Mouse (Mus musculus) ES-CJ7 (cell line): ENCODE measurements around the gene Uba7.
A peak's percentile ranks its signal among the peaks of the same experiment; 100 is the strongest.

ENCODE experiments used
- DNase-seq: peaks from one replicate; pipeline ENCODE4 v3.0.0; 2011; ENCODE audit warnings: low read depth, low spot score

The Uba7 gene

DNA sequence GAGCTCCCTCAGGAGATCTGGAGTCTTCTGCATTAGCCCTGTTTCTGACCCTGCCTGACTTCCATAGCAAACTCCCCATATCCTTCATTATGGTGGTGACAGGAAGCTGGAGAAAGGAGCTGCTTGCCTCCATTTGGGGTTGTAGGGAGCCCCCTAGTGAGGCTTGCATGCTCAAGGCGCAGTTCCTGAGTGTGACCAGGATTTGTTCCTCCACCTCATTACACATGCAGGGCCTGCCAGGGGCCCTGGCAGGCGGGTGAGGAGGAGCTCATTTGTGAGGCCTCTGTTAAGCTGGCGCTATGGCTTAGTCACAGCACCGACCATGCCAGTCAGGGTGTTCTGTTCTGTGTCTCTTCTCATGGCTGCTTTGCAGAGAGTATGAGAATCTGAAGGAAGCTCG lies 13.4 kb upstream of the Uba7 start:
- peak; percentile 82 for DNase-seq

DNA sequence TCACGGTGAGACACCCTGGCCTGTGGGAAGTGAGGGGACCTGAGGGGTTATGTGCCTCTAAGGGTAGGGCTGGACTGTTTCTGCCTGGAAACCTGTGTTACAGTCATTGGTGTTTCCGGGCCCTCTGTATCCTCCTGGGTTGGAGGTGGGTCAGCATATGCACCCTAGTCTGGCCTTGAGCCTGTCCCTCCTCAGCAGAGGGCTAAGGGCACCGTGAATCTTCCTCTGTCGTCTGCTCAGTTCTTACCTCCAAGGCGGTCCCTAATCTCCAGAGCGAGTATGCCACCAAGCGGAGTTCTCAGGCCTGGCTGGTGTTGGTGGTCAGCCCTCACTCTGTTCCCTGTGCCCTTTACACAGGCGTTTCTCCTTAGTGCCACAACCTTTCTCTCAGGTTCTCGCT lies 12.4 kb upstream of the Uba7 start:
- no peak for DNase-seq

DNA sequence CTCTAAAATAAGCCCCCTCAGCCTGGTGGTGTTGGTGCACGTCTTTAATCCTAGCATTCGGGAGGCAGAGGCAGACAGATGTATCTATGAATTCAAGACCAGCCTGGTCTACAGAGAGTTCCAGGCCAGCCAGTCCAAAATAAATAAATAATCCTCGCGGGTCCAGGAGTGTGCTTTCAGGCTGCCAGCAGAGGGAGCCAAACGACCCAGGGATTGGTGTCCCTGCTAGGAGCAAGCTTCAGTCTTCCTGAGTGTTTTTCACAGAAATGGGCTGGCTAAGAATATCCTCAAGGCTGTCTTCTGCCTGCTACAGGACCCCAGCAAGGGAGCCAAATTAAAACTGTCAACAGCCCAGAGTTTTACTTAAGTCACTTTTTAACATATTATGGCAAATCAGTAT lies 11.6 kb upstream of the Uba7 start:
- DNase-seq = peak; percentile 76

DNA sequence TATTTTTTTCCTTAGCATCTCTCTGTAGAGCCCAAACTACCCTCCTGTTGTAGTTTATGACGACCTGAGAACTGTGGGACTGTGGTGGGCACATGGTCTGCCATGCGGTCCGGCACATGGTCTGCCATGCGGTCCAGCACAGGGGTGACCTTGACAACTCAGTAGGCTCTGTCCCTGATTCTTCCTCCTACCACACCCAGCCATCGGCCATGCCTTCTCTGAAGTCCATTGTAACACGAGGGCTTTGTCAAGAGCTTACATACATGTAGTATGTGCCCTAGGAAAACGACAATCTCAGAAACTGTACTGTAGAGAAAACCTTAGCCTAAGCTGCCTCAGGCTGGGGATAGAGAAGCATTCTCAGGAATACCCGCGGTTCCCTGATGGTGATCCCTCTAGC lies 10.6 kb upstream of the Uba7 start:
- no peak for DNase-seq

DNA sequence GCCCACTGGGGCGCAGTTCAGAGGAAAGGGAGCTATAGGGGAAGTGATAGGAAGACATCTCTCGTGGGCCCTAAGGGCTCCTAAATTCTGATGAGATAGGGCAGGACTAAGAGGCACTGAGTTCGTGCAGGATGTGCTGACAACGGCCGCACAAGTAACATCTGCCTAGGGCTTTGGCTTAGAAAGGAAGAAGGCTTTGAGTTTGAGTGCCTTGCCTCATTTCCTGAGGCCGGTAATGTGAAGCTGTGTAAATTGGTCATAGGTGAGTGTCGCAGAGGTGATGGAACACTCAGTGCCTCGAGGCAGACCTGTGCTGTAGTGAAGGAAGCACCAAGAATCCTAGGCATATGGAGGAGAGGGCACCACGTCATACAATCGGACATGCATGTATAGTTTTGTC lies 8.6 kb upstream of the Uba7 start:
- no peak for DNase-seq

DNA sequence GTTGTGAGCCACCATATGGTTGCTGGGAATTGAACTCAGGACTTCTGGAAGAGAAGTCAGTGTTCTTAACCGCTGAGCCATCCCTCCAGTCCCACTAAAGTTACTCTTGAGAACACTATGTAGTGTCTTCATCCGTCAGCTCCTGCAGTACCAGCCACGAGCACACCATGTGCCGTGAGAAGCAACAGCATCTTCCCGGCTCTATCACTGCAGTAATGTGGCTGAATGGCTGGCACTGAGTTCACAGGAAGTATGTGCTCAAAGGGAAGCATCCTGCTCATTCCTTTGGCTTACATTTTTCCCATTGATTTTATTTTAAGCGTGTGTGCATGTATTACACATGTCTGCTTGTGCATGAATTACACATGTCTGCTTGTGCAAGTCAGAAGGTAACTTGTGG lies 7.9 kb upstream of the Uba7 start:
- no peak for DNase-seq

DNA sequence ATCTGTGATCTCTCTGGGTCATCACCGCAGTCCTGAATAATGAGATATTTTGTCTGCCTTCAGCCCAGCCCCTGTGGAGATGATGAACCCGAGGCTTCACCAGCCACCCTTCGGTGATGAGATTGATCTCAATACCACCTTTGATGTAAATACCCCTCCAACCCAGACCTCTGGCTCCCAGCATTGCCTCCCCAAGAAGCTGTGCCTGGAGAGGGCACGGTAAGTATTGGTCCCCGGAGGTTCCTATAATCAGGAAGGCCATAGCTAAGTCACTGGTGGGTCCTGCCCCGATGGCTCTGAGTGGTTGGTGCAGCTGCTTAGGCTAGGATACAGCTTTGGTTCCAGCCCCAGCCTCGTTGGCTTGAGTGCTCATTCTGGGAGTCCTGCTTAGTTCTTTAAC lies 6.8 kb upstream of the Uba7 start:
- DNase-seq = no peak

DNA sequence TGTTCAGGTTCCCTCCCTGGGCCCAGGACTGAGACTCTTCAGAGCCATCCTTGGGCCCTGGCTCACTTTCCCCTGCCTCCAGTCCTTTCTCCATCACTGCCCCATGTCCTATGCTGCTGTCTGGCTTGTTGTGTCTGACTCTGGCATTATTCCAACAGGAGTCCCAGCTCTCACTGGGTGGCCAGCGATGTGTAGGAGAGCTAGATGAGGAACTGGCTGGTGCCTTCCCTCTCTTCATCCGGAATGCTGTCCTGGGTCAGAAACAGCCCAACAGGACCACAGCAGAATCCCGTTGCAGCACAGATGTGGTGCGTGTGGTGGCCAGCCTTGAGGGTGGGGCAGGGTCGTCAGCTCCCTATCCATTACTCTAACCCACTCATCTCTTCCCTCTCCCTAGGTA lies 5.0 kb upstream of the Uba7 start:
- DNase-seq = no peak

DNA sequence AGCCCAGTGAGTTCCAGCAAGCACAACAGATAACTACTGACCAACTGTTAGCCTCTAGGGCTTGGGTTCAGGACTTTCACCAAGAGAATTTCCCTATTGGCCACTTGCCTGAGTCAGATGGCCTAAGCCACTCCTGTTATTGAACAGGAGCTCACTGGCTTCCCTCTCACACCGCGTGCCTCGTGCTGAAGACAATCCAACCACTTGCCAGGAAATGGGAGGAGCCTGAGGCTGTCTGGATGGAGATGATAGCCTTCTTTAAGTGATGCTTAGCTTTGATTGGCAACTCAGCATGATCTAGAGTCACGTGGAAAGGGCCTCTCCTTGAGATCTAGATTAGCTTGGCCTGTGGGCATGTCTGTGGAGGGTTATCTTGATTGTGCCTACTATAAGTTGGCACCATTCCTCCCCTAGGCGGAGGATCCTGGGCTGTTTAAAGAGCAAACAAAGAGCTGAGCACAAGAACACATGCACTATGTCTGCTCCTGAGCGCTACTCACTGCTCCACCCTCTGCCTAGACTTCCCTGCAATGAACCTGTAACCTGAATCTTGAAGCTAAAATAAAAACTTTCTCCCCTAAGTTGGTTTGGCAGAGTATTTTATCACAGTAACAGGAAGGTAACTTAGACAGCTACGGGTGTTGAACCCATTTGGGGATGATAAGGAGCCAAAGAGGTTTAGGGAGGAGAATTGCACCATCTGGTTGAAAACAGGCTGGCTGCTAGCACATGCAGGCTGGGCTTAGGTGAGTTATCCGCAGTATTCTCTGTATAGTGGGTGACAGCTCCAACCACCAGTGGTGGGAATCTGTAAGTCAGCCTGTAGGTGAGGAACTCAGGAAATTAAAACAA lies 3.4 kb upstream of the Uba7 start:
- DNase-seq = peak; percentile 69

DNA sequence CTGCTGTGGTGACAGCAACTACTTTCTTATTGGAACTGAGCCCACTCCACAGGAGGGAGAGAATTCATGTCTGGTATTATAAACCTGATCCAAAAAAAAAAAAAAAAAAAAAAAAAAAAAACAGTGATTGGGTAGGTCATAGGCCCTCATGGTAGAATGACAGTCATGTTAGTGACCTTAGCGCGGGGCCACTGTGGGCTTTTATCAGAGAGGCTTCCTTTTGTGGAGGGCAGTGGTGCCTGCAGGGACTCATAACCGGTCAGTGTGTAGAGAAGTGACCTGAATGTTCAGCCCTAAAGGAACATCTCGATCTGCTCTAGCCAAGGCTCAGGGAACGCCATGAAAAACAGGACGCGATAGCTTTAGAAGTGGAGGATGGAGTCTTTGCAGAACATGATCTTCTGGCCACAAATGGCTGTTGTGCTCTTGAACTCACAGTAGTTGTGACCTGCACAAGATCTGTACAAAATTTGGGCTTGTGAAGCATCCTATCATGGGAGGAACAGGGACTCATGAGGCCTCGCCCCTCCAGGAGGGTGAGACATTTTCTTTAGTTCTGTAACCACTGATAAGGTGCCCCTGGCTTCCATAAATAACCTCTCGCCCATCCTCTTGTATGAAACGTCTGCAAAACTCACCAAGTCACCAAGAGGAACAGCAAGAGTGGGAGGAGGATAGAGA lies 674 bp upstream of the Uba7 start:
- DNase-seq = no peak

DNA sequence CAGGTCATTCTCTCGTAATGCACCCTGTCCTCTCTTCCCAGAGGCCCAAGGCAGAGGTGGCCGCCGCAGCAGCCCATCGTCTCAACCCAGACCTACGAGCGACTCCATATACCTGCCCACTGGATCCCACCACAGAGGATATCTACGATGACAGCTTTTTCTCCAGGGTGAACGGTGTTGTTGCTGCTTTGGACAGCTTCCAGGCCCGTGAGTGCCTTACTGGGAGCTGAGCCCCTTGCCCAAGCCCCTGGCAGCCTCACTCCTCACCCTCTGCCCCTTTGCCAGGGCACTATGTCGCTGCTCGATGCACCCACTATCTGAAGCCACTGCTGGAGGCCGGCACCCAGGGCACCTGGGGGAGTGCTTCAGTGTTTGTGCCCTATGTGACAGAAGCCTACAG lies 3.5 kb downstream of the Uba7 start:
- no peak for DNase-seq

DNA sequence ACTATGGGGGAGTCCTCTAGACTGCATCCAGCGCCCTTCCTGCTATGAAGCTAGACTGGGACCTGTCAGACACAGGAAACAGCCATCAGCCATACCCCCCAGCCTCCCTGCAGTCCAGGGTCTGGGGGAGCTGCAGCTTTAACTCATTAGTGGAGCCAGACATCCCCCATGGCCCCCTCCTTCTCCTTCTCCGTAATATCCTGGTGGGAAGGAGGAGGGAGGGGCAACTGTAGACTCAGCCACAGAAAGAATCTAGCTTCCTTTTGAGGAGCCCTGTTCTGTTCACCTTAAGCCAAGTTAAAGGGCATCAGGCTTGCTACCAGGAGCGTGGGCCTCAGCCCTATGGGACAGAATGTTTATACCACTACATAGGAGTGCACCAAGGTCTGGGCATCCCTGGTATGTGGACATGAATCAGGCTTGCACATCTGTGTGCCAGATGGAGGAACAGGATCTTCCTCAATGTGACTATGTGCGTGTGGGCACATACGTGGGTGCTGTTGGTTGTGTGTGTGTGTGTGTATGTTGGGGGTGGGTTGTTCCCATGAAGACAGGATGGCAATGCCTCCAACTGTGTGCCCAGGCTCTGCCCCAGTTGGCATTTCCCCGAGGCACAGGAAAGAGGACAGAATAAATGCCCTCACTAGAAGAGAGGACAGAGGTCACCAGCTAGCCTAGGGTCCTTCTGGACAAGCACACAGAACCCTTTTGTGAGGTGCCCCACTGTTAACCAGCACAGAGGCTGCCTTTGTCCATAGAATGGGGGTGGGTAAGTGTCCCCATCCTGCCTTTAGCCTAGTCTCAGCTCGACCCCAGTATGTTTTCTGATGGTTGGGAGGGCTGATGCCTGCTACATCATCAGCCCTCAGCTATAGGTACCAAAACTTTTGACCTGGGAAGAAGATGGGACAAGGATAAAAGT lies 6.6 kb downstream of the Uba7 start:
- no peak for DNase-seq

DNA sequence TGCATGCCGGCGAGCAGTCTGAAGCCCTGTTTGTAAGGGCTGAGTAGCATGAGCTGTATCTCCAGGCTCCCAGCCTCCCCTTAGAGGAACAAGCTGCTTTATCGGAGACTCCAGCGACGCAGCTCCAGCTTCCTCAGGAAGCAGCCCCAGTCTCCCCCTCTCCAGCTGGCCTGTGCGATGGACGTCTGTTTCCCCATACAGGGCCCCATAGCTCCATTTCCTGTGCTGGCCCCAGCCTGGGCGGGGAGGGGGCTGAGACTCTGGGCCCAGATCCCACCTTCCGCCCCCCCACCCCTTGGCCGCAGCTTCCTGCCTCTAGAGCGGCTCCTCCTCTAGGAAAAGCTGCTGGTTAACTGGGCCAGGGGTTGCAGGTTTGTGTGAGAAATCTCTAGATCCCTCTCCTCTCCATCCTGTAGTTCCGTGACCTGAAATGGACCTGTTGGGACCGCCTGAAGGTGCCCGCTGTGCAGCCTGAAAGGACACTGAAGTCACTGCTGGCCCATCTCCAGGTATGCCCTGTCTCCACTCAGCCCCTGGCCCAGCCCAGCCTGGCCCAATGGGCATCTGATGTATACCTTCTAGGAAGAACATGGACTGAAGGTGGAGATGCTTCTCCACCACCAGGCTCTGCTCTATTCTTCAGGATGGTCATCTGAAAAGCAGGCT lies 7.5 kb downstream of the Uba7 start, which contains the start of gene Gm20661:
TSS of gene Gm20661 (plus strand) at position 378 of the 666 bp plus-strand sequence.
- DNase-seq = no peak

DNA sequence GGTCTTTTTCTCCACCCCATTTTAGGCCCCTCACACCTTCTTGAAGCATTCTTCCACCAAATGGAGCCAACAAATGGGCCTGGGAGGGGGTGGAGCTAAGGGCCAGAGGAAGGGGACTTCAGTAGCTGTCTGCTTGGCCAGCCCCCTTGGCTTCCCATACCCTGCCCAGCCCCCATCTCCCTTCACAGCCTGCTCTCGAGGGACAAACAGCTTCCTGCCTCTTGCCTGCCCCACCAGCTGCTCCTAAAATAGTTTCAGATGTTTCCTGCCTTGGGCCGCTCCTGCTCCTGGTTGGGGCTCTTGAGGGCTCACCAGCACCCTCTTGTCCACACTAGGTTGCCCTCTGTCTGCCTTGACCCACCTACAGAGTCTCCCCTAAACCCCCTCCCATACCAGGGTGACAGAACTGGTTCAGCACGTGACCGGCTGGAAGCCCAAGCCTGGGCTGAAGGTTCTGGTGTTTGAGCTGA lies 8.2 kb downstream of the Uba7 start:
- DNase-seq = no peak

DNA sequence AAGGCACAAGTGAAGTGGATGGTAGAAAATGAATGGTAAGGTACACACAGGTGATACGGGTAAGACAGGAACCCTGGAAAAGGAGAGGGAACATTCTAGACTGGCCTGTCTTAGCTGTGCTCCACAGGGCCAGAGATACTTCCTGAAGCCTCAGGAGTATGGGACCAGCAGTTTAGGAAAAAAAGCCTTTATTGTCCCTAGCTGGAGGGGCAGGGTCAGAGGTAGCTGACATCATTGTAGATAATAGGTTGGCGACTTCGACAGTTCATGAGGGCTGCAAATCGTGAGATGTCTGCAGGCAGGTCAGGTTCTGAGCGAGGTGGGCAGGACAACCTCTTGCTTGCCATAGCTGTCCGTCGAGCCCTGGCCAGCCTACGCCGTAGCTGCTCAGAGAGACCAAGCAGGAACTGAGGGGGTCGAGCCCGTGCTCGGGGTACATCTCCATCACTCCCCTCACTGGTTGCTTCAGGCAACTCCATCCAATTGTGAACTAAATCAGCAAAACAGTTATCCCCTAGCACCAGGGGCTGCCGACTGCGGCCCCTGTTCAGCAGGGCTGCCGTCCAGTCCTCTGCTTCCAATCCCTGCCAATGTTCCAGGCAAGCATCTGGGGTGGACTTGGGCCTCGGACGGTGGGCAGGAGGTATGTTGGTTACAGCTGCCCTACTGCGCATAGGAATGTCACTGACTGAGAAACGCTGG lies 8.9 kb downstream of the Uba7 start:
- no peak for DNase-seq

DNA sequence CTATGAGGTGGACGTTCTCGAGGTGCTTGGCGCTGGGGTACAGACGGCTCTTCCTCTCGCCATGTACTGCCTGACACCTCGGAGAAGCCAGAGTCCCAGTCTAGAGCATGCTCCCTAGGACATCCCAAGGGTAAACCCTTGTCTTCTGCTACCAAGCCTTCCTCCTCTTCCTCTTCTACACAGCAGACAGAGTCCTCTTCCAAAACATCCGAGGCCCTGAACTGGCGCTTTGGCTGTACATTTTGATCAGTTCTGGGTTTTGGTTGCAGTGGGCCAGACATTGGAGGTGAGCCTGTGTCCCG lies 9.4 kb downstream of the Uba7 start:
- no peak for DNase-seq

DNA sequence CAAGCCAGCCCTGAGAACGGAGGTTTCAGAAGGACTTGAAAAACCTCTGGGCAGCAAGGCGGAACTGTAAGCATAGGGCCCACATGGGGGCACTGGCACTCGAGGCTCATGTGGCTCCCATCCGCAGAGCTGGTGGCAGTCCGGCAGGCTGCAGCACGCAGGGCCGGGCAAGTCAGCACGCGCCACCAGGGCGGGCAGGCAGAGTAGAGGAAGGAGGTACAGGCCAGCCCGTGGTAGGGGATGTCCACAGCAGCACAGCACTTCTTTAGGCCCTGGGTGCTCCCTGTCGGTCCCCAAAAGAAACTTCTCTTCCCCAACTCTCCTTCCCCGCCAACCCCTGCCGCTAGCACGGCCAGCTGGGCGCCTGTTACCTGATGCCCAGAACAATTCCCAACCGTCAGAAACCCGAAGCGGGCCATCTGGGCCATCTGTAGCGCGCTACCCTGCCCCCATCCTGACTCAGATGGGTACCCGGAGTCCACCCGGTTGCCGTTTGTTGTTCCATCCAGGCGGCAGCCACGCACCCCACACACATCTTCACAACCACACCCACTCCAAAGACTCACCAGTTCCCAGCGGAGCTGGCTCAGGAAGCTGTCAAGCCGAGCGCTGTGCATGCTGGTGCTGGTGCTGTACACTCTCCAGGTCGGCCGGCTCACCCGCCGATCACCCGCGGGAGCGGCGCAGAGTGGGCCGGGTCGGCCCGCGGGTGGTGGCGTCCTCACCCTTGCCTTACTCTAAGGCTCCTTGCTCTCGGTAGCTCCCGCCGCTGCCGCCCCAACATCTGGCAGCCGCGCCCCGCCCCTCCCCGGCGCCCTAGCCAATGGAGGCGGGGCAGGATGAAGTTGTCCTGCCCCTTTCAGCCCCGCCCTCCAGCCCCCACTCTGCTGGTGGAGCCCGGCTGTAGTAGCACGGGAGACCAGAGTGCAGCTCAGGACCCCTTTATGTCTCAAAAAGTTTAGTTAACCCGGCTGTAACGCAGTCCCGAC lies 10.1 kb downstream of the Uba7 start, which contains the start of gene Inka1:
TSS of gene Inka1 (minus strand) at position 749 of the 989 bp plus-strand sequence.
- DNase-seq = peak; percentile 73

DNA sequence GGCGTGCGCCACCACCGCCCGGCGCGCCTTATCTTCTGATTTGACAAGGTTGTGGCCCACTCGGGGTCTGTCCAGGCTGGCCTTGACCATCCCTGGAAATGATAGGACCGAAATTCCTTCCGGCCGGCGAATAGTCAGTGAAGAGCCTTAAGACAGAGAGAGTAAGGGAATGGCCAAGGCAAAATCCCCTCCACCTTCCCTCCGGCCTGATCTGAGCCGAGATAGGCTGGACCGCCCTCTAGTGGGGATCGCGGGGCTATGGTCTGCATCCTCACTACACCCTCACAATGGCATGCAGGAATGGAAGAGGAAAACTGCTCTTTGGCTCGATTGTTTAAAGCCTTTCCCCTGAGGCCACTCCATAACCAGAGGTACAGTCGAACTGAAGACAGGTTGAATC lies 11.1 kb downstream of the Uba7 start:
- DNase-seq = peak; percentile 87

DNA sequence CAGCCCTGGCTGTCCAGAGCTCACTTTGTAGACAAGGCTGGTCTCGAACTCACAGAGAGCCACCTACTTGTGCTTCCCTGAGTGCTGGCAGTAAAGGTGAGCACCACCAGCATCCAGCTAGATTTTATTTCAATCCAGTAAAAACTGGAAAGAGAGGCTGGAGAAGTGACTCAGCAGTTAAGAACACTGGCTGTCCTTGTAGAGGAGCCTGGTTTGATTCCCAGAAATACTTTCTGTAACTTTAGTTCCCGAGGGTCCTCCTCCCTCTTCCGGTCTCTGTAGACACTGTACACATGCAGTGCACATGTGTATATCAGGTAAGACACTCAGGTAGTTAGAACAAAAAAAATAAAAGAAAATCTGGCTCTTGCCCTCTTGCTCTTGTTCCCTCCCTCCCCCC lies 12.6 kb downstream of the Uba7 start:
- peak; percentile 48 for DNase-seq

DNA sequence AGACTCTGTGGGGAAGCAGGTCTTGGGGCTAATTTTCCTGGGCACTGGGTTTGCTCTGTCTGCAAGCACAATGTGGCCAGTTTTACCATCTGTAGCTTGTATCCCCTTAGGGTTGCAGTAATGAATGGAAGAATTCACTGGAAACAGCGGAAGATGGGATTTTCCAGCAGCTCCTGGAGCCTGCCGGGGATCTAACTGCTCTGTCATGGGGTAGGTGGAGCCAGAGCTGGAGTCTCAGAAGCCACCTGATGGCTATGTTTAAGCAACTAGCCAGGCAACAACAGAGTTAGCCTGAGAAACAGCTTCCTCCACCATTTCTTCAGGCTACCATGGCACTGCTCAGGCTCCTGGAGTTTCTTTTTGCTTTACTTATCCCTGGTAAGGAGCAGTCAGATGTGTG lies 16.9 kb downstream of the Uba7 start, which contains the start of gene Cdhr4:
TSS of gene Cdhr4 (plus strand) at position 301 of the 400 bp plus-strand sequence.
- DNase-seq = no peak
